Mouse (Mus musculus) MEL (cell line): Measurements from ENCODE around the gene Map3k4. TPM values are rescaled to one million over a fixed set of nuclear protein-coding genes. Genes with fewer than 3 reads are reported as not detected.

Experiments
- DNase-seq: peaks from one replicate; pipeline ENCODE4 v3.0.0; 2011; ENCODE audit warnings: low read depth, low spot score
- H3K27ac ChIP-seq: 2 replicates; pipeline ENCODE4 v1.5.1; 2012; ENCODE audit warnings: low read depth, mild to moderate bottlenecking, control low read depth, low read length, moderate library complexity; ENCODE audit not compliant: control insufficient read depth
- H3K27me3 ChIP-seq, 2 experiments: fragments of 150-350 bp in 1 of 2; sonication (generic) in 1 of 2; 2 replicates each; pipeline ENCODE4 v1.6.1; 2012; ENCODE audit warnings: low read length in 2 of 2, mild to moderate bottlenecking in 2 of 2, improper control_type of control experiment in 1 of 2, moderate library complexity in 1 of 2; ENCODE audit not compliant: insufficient read depth in 2 of 2, control insufficient read depth in 1 of 2
- H3K36me3 ChIP-seq, 2 experiments: 2 replicates each; pipeline ENCODE4 v1.6.1; 2012 to 2014; ENCODE audit warnings: low read length in 2 of 2, improper control_type of control experiment in 1 of 2, inconsistent platforms in 1 of 2, mild to moderate bottlenecking in 1 of 2; ENCODE audit not compliant: insufficient read depth in 2 of 2, control insufficient read depth in 1 of 2
- H3K4me1 ChIP-seq, 2 experiments: fragments of 150-350 bp in 1 of 2; sonication (generic) in 1 of 2; 2 replicates each; pipeline ENCODE4 v1.6.1; 2012; ENCODE audit warnings: low read length in 2 of 2, improper control_type of control experiment in 1 of 2, mild to moderate bottlenecking in 1 of 2; ENCODE audit not compliant: insufficient read depth in 2 of 2, control insufficient read depth in 1 of 2
- H3K4me3 ChIP-seq, 2 experiments: fragments of 150-350 bp in 1 of 2; sonication (generic) in 1 of 2; 2 replicates each; pipeline ENCODE4 v1.5.1; 2012; ENCODE audit warnings: low read depth in 2 of 2, low read length in 2 of 2, mild to moderate bottlenecking in 2 of 2, moderate library complexity in 2 of 2, control low read depth in 1 of 2, improper control_type of control experiment in 1 of 2; ENCODE audit not compliant: control insufficient read depth in 1 of 2, insufficient read depth in 1 of 2
- H3K79me2 ChIP-seq: 2 replicates; pipeline ENCODE4 v1.6.1; 2012; ENCODE audit warnings: mild to moderate bottlenecking, low read length, moderate library complexity; ENCODE audit not compliant: control insufficient read depth, poor library complexity, insufficient read depth
- H3K9ac ChIP-seq: 2 replicates; pipeline ENCODE4 v1.6.1; 2012; ENCODE audit warnings: low read depth, mild to moderate bottlenecking, control low read depth, low read length, moderate library complexity; ENCODE audit not compliant: control insufficient read depth, poor library complexity, severe bottlenecking
- H3K9me3 ChIP-seq: fragments of 150-350 bp; sonication (generic); replicated peaks from 2 replicates; pipeline ENCODE4 v1.6.1; 2012; ENCODE audit warnings: mild to moderate bottlenecking, low read length, improper control_type of control experiment, moderate library complexity; ENCODE audit not compliant: insufficient read depth
- EP300 ChIP-seq, 2 experiments: IDR thresholded peaks; 2 replicates each; pipeline ENCODE4 v1.6.1; 2011; ENCODE audit warnings: improper control_type of control experiment in 2 of 2, low read length in 2 of 2, low read depth in 1 of 2, mild to moderate bottlenecking in 1 of 2
- ETS1 ChIP-seq: IDR thresholded peaks from 2 replicates; pipeline ENCODE4 v1.6.1; 2012; ENCODE audit warnings: low read depth, mild to moderate bottlenecking, inconsistent platforms, low read length, improper control_type of control experiment, moderate library complexity
- JUND ChIP-seq: IDR thresholded peaks from 2 replicates; pipeline ENCODE4 v1.6.1; 2011; ENCODE audit warnings: low read depth, mild to moderate bottlenecking, improper control_type of control experiment, low read length
- MAFK ChIP-seq: IDR thresholded peaks from 2 replicates; pipeline ENCODE4 v1.6.1; 2011; ENCODE audit warnings: low read depth, mild to moderate bottlenecking, low read length, improper control_type of control experiment, borderline replicate concordance
- MXI1 ChIP-seq: IDR thresholded peaks from 2 replicates; pipeline ENCODE4 v1.6.1; 2011; ENCODE audit warnings: mild to moderate bottlenecking, low read depth, low read length, improper control_type of control experiment
- MYC ChIP-seq: IDR thresholded peaks from 2 replicates; pipeline ENCODE4 v1.6.1; 2011; ENCODE audit warnings: low read depth, mild to moderate bottlenecking, low read length, improper control_type of control experiment, moderate library complexity
- NELFE ChIP-seq: IDR thresholded peaks from 2 replicates; pipeline ENCODE4 v1.6.1; 2011; ENCODE audit warnings: low read depth, low read length, improper control_type of control experiment
- NRF1 ChIP-seq: IDR thresholded peaks from 2 replicates; pipeline ENCODE4 v1.6.1; 2014; ENCODE audit warnings: low read depth, mild to moderate bottlenecking, inconsistent platforms, low read length, improper control_type of control experiment, moderate library complexity; ENCODE audit not compliant: poor library complexity, insufficient read depth, severe bottlenecking
- SIN3A ChIP-seq: IDR thresholded peaks from 2 replicates; pipeline ENCODE4 v1.6.1; 2012; ENCODE audit warnings: low read length, improper control_type of control experiment, inconsistent platforms
- SMC3 ChIP-seq: IDR thresholded peaks from 2 replicates; pipeline ENCODE4 v1.6.1; 2011; ENCODE audit warnings: low read depth, low read length, improper control_type of control experiment
- TAL1 ChIP-seq: IDR thresholded peaks from 2 replicates; pipeline ENCODE4 v1.6.1; 2012; ENCODE audit warnings: mild to moderate bottlenecking, inconsistent platforms, low read length, moderate library complexity, mixed read lengths
- UBTF ChIP-seq: IDR thresholded peaks from 2 replicates; pipeline ENCODE4 v1.6.1; 2012; ENCODE audit warnings: low read depth, mild to moderate bottlenecking, inconsistent platforms, low read length, improper control_type of control experiment, moderate library complexity, borderline replicate concordance; ENCODE audit not compliant: insufficient read depth
- USF2 ChIP-seq, 2 experiments: IDR thresholded peaks; 2 replicates each; pipeline ENCODE4 v1.6.1; 2011 to 2012; ENCODE audit warnings: improper control_type of control experiment in 2 of 2, low read length in 2 of 2, borderline replicate concordance in 1 of 2, inconsistent platforms in 1 of 2, low read depth in 1 of 2, mild to moderate bottlenecking in 1 of 2; ENCODE audit not compliant: insufficient read depth in 1 of 2
- polyA plus RNA-seq, 2 experiments: library from polyadenylated mRNA; stranded (reverse) in 1 of 2; unstranded in 1 of 2; fragments of >175 nt in 1 of 2; fragments of >200 nt in 1 of 2; gene quantifications; 2 replicates each; pipeline versions ENCODE4 v1.2.1 to v1.2.4; 2012; ENCODE audit warnings: low replicate concordance in 2 of 2, low read depth in 1 of 2; ENCODE audit not compliant: insufficient read length in 2 of 2, insufficient read depth in 1 of 2, missing spikeins in 1 of 2
- total RNA-seq: library from RNA; depleted of rRNA; stranded (reverse); fragments of 300-350 nt; gene quantifications from 2 replicates; pipeline ENCODE4 v1.2.3, GENCODE M21; 2012; rRNA removed

Gene Map3k4
- total and polyA plus RNA-seq, 3 experiments: 18.0 to 20.4 TPM; not detected in 1

DNA sequence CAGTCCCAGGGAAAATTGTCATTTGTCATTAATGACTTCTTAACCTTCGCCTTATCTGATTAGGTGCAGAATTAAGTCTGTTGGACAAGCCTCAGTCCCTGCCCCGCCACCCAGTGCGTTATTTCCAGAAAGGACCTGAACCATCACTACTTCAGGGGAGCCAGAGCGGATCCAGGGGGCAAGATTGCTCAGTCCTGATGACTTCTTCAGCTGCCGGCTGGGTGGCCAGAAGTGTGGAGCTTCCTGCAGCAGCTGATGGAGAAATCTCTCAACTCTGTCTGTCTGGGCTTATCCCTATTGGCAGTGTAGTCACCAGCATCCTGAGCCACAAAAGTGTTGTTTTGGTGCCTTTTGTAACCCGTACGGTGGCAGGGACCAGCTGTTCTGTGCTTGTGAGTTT, 139.3 kb downstream of the Map3k4 start:
- Histone ChIP-seq H3K9me3 (no peaks in the 10 kb centered on the region), H3K4me3 (no peak overlapping the region), H3K27me3 (no peaks in the 10 kb centered on the region)
- TF ChIP-seq NRF1 (no peak), USF2 (IDR thresholded peaks at IDR 0.05; ENCODE audit: borderline replicate concordance in 1 of 2, insufficient read depth in 1 of 2, low read depth in 1 of 2, low read length in 2 of 2) (no peak), NELFE (no peak), SMC3 (no peak), MXI1 (no peak), UBTF (no peak), ETS1 (no peak), JUND (no peak), TAL1 (no peak), SIN3A (no peak), MYC (no peak), MAFK (no peak), EP300 (IDR thresholded peaks at IDR 0.05; ENCODE audit: low read depth in 1 of 2, low read length in 2 of 2) (no peak)
- TF ChIP-seq, all 39 proteins: peak for 0
- no peaks in the 10 kb centered on the region for H3K4me1 ChIP-seq
- no peak for DNase-seq
- H3K79me2 ChIP-seq: no peaks in the 10 kb centered on the region
- H3K9ac ChIP-seq: no peak overlapping the region
- no peak overlapping the region for H3K27ac ChIP-seq
- H3K36me3 ChIP-seq: no peaks in the 10 kb centered on the region

Other genes with a start within 250 kb of the Map3k4 start
- gene Agpat4, start 200.1 kb downstream of the Map3k4 start, total RNA-seq: 3.3 and 4.8 TPM in 2 replicates
- gene Agpat4, start 200.1 kb downstream of the Map3k4 start, polyA plus RNA-seq: 1 to 10 TPM in 1 of 2 experiments, not detected in 1; 9.3 TPM
- not detected in 2 replicates for gene Plg, start 59.8 kb upstream of the Map3k4 start, total RNA-seq
- gene Plg, start 59.8 kb upstream of the Map3k4 start, polyA plus RNA-seq: not detected
- 31.5 and 56.0 TPM in 2 replicates for gene Slc22a3, start 188.9 kb upstream of the Map3k4 start, total RNA-seq
- 10 to 100 TPM in 1 of 2 experiments, not detected in 1; 87.7 TPM for gene Slc22a3, start 188.9 kb upstream of the Map3k4 start, polyA plus RNA-seq